Mouse (Mus musculus) thymus, postnatal 25 days (tissue): ENCODE data around the gene P3h3.
A peak's percentile ranks its signal among the peaks of the same experiment; 100 is the strongest.
"Not testable (repeated sequence)": the region's sequence is repeated elsewhere in the genome, so short reads cannot be mapped to it uniquely, and the experiment has no call there.

Experiments used
- DNase-seq: peaks from one replicate; pipeline ENCODE4 v3.0.0; 2022

The P3h3 gene

DNA sequence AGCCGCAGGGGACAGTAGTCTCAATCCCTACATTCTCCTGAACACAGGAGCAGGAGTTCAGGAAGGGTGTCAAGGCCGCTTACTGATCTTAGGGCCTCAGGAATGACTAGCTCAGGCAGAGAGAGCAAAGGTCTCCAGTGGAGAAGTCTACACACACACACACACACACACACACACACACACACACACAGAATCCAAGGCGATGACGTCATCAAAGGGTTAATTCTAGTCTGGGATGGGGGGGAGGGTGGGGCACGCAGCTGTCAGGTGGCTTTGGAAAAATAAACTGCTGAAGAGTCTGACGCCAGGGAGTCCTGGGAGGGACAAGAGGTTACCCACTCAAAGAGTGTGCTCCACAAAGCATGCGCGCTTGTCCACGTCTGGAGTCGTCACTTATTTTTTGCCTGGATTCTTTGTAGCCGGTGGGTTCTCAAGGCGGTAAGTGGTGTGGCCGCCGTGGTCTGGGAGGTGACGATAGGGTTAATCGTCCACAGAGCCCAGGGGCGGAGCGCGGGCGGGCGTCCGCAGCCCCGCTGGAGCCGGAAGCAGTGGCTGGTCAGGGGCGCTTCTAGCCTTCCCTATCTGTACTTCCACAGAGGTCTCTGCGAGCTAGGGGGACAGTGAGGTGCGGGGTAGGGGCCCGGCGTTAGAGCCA lies 49.1 kb downstream of the P3h3 start, which contains the start of gene Spsb2:
TSS of gene Spsb2 (plus strand) at position 304 of the 655 bp plus-strand sequence.
- DNase-seq, result peak; percentile 29

DNA sequence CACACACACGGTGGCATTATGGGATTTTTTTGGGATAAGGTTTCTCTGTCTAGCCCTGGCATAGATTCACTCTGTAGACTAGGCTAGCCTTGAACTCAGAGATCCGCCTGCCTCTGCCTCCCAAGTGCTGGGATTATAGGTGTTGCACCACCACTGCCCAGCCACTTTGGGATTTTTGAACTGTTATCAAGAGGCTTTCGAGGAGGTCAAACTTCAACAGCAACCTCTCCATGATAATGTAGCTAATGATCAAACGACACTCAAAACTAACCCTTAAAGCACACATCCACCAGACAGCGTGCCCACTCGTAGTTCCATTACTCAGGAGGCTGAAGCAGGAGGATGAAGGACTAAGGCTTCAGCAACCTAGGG lies 49.6 kb downstream of the P3h3 start:
- DNase-seq, result no peak

DNA sequence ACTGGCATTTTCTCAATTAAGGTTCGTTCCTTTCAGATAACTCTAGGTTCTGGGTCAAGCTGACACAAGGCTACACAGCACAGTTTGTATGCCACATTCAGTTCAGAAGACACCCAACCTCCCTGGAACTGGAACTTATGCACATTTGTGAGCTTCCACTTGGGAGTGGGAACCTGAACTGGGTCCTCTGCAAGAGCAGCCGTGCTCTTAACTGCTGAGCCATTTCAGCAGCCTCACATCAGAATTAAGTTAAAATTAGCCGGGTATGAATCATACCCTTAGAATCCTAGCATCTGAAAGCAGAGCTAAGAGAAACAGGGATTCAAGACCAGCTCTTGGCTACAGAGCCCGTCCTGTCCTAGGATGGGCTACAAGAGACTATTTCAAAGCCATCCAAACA lies 50.2 kb downstream of the P3h3 start:
- DNase-seq, result no peak

DNA sequence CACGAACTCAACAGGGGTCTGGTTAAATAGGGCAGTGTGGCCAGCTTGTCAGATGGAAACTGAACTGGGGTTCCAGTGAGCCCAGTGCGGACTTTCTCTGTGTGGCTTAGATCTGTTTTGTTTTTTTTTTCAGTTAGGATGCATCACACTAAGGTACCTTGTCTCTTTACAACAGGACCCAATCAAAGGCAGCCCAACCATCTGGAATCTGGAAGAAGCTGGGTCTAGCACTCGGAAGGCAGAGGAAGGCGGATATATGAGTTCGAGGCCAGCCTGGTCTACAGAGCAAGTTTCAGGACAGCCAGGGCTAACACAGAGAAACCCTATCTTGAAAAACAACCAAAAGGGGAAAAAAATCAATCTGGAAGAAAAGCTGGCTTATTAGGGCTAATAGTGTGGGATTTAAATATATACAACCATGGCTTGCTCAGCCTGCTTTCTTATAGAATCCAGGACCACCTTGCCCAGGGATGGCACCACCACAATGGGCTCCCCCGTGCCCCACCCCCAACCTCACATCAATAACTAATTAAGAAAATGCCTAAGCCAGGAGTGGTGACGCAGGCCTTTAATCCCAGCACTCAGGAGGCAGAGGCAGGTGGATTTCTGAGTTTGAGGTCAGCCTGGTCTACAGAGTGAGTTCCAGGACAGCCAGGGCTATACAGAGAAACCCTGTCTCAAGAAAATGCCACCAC lies 51.0 kb downstream of the P3h3 start:
- no peak for DNase-seq

DNA sequence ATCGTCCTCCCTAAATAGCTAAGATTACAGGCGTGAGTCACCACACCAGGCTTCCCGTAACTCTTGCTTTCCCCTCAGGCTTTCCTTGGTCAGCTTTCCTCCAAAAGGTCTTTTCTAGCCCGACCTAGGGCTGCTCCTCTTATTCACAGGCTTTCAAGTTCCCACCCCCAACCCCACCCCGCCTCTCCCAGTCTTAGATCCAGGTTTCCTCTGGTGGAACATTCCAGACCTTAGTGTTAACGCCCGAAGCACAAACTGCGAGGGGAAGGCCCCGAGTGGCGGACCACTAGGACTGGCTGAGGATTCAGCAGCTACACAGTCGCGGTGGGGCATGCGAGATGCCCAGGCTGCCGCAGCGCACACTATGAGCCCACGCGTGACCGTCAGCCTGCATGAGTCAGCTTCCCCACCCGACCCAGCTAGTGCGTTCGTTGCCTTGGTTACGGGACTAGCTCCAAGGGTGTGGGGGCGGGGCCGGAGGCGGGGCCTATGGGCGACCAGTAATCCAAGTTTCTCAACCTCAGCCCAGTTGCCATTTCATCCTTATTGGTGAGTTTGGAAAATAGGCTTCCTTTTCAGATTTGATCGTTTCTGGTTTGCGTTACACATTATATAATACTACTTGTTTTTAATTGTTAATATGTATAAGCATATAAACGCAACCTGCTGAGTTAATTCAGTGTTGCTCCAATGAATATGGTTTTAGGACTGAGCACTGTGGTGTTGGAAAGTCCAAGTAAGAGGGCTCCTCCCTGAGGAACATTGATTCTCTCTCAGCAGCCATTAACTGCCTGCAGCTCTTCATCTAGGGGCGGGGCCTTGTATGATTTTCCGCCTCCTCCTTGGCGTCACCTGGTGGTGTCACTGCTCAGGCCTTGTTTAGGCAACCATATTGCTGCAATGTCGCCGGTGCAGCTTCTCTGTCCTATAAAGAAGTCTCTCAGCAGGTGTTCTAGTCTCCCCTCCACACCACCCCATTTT lies 51.9 kb downstream of the P3h3 start:
- peak; percentile 68 for DNase-seq

DNA sequence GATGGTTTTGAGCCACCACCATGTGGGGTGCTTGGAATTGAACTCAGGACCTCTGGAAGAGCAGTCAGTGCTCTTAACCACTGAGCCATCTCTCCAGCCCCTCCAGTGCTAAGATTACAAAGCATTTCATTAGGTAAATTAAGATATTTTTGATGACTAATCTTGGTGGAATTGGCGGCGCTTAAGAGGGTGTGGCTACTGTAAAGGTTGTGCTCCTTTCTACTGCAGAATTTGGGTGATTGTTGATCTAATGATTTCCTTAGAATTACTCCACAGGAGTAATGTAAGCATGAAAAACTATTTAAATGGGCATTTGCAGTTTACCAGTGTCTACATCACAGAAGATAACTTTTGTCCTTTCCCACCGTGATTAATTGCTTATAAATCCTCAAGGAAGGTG lies 53.2 kb downstream of the P3h3 start:
- DNase-seq, result no peak

DNA sequence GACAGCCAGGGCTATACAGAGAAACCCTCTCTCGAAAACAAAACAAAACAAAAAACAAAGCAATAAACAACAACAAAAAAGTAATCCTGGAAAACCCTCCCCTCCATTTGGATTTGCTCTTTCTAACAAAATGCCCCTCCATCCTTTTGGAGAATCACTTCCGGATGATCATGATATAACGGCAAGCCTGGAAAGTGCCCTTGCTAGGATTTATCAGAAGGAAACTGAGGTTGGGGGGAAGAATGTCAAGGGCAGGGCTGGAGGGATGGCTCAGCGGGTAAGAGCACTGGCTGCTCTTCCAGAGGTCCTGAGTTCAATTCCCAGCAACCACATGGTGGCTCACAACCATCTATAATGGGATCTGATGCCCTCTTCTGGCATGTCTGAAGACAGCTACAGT lies 53.9 kb downstream of the P3h3 start:
- not testable (repeated sequence) for DNase-seq

DNA sequence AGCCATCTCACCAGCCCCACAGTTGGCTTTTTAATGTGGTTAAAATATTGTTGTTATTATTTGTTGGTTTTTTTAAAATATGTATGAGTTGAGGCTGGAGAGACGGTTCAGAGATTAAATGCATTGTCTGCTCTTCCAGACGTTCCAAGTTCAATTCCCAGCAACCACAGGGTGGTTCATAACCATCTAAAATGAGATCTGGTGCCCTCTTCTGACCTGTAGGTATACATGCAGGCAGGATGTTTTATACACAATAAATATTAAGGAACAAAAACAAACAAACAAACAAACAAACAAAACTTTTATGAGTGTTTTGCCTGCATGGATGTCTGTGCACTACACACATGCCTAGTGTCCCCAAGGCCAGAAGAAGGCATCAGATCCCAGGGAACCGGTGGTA lies 54.5 kb downstream of the P3h3 start:
- no peak for DNase-seq

DNA sequence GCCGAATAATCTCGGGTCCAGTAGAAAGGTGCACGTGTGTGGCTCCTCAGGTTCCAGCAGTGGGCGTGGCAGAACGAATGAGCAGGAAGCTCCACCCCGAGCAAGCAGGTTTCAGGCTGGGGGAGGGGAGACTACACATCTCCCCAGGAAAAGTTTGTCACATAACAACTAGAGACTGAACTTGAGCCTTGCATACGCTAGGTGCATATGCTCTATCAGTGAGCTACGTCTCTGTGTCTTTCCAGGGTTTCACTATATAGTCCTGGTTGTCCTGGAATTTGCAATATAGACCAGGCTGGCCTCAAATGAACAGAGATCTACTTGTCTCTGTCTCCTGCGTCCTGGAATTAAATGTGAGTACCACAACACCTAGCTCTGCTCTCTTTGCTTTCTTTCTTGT lies 55.2 kb downstream of the P3h3 start:
- not testable (repeated sequence) for DNase-seq

DNA sequence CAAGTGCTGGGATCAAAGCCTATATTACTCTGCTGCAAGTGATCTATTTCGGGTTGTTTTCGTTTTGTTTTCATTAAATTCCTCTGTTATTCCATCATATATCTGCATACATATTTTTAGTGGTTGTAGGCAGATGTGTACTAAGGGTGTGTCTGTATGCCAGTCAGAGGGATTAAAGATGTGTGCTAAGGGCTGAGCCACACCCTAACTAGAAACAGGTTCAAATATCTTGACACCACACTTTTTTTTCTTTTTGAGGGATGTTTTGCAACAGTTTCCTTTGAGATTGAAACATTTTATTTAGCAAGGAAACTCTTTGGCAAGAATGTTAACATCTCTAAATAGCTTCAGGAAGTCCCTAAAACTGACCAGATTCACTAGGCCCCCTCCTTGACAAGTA lies 61.4 kb downstream of the P3h3 start:
- no peak for DNase-seq

DNA sequence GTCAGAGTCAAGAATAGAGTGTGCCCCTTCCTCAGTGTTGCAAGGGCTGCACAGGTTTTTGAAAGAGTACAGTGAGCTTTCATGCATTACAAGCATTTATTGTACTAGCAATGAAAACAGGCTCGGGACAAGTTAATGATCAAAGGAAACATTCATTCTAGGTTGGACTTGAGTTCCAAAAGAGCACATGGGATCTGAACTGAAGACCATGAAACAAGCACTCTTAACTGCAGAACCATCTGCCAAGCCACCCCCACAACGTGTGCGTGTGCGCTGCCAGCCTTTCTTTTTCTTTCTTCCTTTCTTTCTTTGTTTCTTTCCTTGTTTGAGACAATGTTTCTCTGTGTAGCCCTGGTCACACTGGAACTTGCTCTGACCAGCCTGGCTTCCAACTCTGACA lies 61.8 kb downstream of the P3h3 start:
- DNase-seq, result no peak

DNA sequence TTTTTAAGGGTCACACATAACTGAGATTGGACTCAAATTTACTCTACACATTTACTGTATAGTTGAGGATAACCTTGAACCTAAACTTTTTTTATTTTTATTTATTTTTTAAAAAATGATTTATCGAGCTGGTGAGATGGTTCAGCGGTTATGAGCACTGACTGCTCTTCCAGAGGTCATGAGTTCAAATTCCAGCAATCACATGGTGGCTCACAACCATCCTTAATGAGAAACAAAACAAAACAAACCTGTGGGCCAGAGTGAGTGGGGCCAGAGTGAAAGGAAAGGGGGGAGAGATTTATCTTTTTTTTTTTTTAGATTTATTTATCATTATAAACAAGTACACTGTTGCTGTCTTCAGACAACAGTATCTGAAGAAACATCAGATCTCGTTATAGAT lies 65.6 kb downstream of the P3h3 start:
- DNase-seq, result no peak
